Mouse (Mus musculus) small intestine, adult 2 months (tissue): ENCODE data around the gene Cntnap2.

Source experiments
- CTCF ChIP-seq: fragments of 200-500 bp; IDR thresholded peaks from 2 replicates; pipeline ENCODE4 v1.5.1; 2012; ENCODE audit warnings: low read depth, mild to moderate bottlenecking, control low read depth, inconsistent platforms, low read length, moderate library complexity, mixed read lengths; ENCODE audit not compliant: insufficient replicate concordance, insufficient read length; ENCODE audit errors: extremely low read depth
- POLR2A ChIP-seq: fragments of 200-500 bp; IDR thresholded peaks from 2 replicates; pipeline ENCODE4 v1.6.1; 2012; ENCODE audit warnings: low read depth, mild to moderate bottlenecking, control low read depth, inconsistent platforms, low read length, moderate library complexity

GRCm38 (mm10) chr6:45232571-45232970 is 173.4 kb downstream of the Cntnap2 start:
- TF ChIP-seq CTCF (no peak), POLR2A (no peak)
